Mouse (Mus musculus) forebrain, embryonic 14.5 days (tissue): ENCODE measurements around the gene Lmcd1. TPM values are rescaled to one million over a fixed set of nuclear protein-coding genes. Genes with fewer than 3 reads are reported as not detected.

Source experiments
- ATAC-seq: fragments of 200-750 bp; cut with Nextera tagmentation; 2 replicates; pipeline ENCODE4 v1.8.0; 2017; ENCODE audit warnings: mild to moderate bottlenecking, moderate library complexity
- DNase-seq: peaks from one replicate; pipeline ENCODE4 v3.0.0-alpha.2; 2015; ENCODE audit warnings: low spot score
- H3K27ac ChIP-seq: fragments of 300-500 bp; sonication (generic); 2 replicates; pipeline ENCODE4 v1.5.1; 2014; ENCODE audit warnings: low read depth, mild to moderate bottlenecking, control low read depth, low read length, moderate library complexity
- H3K27me3 ChIP-seq: fragments of 300-500 bp; sonication (generic); replicated peaks from 2 replicates; pipeline ENCODE4 v1.6.1; 2014; ENCODE audit warnings: low read length, control low read depth, mixed read lengths; ENCODE audit not compliant: control insufficient read depth, insufficient read depth
- H3K36me3 ChIP-seq: fragments of 300-500 bp; sonication (generic); 2 replicates; pipeline ENCODE4 v1.6.1; 2014; ENCODE audit warnings: low read length, control low read depth; ENCODE audit not compliant: control insufficient read depth, insufficient read depth
- H3K4me1 ChIP-seq: fragments of 300-500 bp; sonication (generic); 2 replicates; pipeline ENCODE4 v1.6.1; 2014; ENCODE audit warnings: antibody characterized with exemption, low read length, control low read depth; ENCODE audit not compliant: control insufficient read depth, insufficient read depth
- H3K4me2 ChIP-seq: fragments of 300-500 bp; sonication (generic); 2 replicates; pipeline ENCODE4 v1.6.1; 2014; ENCODE audit warnings: mild to moderate bottlenecking, control low read depth, low read length
- H3K4me3 ChIP-seq: fragments of 300-500 bp; sonication (generic); 2 replicates; pipeline ENCODE4 v1.5.1; 2014; ENCODE audit warnings: low read depth, low read length, control low read depth
- H3K9ac ChIP-seq: fragments of 300-500 bp; sonication (generic); 2 replicates; pipeline ENCODE4 v1.6.1; 2014; ENCODE audit warnings: mild to moderate bottlenecking, low read length, control low read depth, moderate library complexity
- H3K9me3 ChIP-seq: fragments of 300-500 bp; sonication (generic); replicated peaks from 2 replicates; pipeline ENCODE4 v1.6.1; 2016; ENCODE audit warnings: low read length, control low read depth, mixed read lengths; ENCODE audit not compliant: control insufficient read depth
- WGBS: fragments of 180-500 bp; shearing (Covaris S2); extraction: QIAGEN DNeasy Blood & Tissue Kit; methylation state at CpG from one replicate; pipeline ENCODE4 v1.1.7; 2014; 5-methylcytosine and 5-hydroxymethylcytosine counted together
- polyA plus RNA-seq: library from polyadenylated mRNA; unstranded; fragments of >200 nt; fragmentation: Nextera tagmentation; extraction: Ambion mirVana; gene quantifications from 2 replicates; pipeline ENCODE4 v1.2.1, GENCODE M21; 2014

Gene Lmcd1
- polyA plus RNA-seq, 1 experiment from 2014 or later = 16.7 TPM

DNA sequence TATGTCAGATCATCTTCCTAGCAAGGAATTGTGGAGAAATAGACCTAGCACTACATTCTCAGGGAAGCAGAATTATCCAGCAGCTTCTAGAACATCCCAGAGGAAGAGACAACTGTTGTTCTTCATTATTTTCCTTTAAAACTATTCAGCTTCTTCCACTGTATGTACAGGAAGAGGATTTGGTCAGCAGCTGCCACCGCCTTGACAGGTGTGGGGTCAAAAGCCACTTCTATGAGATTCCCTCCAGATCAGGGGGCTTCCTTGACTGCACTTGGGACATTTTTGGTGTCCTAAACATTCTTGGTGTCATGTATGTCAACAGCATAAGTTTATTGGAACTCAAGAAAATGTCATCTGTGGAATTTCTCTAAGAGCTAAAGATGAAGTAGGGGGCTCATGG lies 5.2 kb downstream of the Lmcd1 start:
- peaks cover 14% of the 10 kb centered on the region for H3K4me1 ChIP-seq
- H3K9ac ChIP-seq = no peak overlapping the region
- no peaks in the 10 kb centered on the region for H3K9me3 ChIP-seq
- DNase-seq (no peak), ATAC-seq (no peak)
- H3K27ac ChIP-seq = no peak overlapping the region
- 94% methylated on average over 1 of the region's 1 CpGs for WGBS
- no peaks in the 10 kb centered on the region for H3K27me3 ChIP-seq
- no peak overlapping the region for H3K4me3 ChIP-seq
- no peaks in the 10 kb centered on the region for H3K36me3 ChIP-seq
- no peak overlapping the region for H3K4me2 ChIP-seq

DNA sequence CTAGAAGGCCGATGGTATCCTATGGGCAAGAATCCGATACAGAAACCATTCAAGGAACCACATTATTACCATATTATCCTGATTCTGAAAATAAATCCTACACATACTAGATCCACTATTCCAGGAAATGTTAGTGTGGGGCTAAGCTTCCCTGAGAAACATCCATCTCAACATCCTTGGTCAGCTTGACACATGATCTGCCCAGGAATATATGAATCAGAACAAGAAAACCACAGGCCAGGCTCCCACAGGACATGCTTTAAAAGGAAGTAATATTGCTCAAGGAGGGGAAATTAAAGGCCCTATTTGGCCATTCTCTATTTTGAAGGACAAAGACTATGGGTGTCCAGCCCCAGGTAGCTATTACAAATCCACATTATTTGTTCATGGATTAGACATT lies 6.6 kb downstream of the Lmcd1 start:
- ATAC-seq (no peak), DNase-seq (no peak)
- H3K9ac ChIP-seq = no peak overlapping the region
- H3K4me2 ChIP-seq = no peak overlapping the region
- H3K36me3 ChIP-seq = no peaks in the 10 kb centered on the region
- H3K27me3 ChIP-seq = no peaks in the 10 kb centered on the region
- H3K27ac ChIP-seq = no peak overlapping the region
- H3K9me3 ChIP-seq = no peaks in the 10 kb centered on the region
- WGBS = 98% methylated on average over 2 of the region's 2 CpGs
- no peak overlapping the region for H3K4me3 ChIP-seq
- 0 out of 2 replicates have a peak, but pooled peaks cover 2% of the 10 kb centered on the region for H3K4me1 ChIP-seq

DNA sequence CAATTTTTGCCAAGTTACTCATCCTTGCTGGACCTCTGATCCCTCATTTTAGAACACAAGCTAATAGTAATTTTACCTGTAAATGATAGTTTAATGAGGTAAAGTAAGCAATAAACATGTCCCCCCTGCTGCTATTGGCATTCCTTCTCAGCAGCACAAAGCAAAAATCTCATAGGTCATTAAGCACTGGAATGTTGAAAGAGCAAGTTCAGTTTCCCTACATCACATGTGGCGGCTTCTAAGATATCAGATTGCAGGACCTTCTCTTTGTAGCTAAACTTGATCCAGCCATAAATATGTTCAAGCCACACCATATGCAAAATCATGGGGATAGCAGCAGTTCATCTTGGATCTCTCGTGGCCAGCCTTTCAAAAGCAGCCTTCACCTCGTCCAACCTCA lies 7.4 kb downstream of the Lmcd1 start:
- H3K4me3 ChIP-seq = no peak overlapping the region
- no peak overlapping the region for H3K9ac ChIP-seq
- ATAC-seq (no peak), DNase-seq (no peak)
- H3K4me2 ChIP-seq = no peak overlapping the region
- no peak overlapping the region for H3K27ac ChIP-seq
- no peaks in the 10 kb centered on the region for H3K4me1 ChIP-seq
- no peaks in the 10 kb centered on the region for H3K36me3 ChIP-seq
- WGBS = 69% methylated on average over 3 of the region's 3 CpGs
- no peaks in the 10 kb centered on the region for H3K27me3 ChIP-seq
- no peaks in the 10 kb centered on the region for H3K9me3 ChIP-seq

DNA sequence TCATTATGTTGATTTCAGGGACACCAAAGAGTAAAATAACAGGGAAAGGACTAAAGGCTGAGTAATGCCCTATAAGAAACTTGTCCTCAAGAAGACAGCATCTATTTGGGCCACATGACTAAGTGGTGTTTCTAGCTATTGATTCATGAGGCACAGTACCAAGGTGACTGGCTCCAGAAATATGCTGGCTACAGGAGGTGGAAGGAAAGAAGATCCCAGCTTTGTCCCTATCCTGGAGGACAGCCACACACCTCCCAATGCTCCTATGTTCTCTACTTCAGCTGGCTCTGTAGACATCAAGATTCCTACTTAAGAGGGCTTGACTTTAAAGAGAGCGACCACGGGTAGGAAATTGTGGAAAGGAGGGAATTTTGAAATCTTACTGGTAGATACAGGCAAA lies 8.4 kb downstream of the Lmcd1 start:
- H3K4me1 ChIP-seq = no peaks in the 10 kb centered on the region
- ATAC-seq = no peak
- no peak overlapping the region for H3K9ac ChIP-seq
- H3K27ac ChIP-seq = no peak overlapping the region
- no peaks in the 10 kb centered on the region for H3K36me3 ChIP-seq
- H3K27me3 ChIP-seq = no peaks in the 10 kb centered on the region
- H3K4me3 ChIP-seq = no peak overlapping the region
- 95% methylated on average over 2 of the region's 2 CpGs for WGBS
- H3K9me3 ChIP-seq = no peaks in the 10 kb centered on the region
- H3K4me2 ChIP-seq = no peak overlapping the region
- DNase-seq = no peak

GRCm38 (mm10) chr6:112284087-112284486 lies 10.5 kb downstream of the Lmcd1 start:
- 89% methylated on average over 2 of the region's 2 CpGs for WGBS
- no peak overlapping the region for H3K27ac ChIP-seq
- ATAC-seq = no peak
- no peaks in the 10 kb centered on the region for H3K36me3 ChIP-seq
- no peak overlapping the region for H3K4me2 ChIP-seq
- H3K9me3 ChIP-seq = no peaks in the 10 kb centered on the region
- DNase-seq = no peak
- no peaks in the 10 kb centered on the region for H3K27me3 ChIP-seq
- no peaks in the 10 kb centered on the region for H3K4me1 ChIP-seq
- no peak overlapping the region for H3K9ac ChIP-seq
- H3K4me3 ChIP-seq = no peak overlapping the region

GRCm38 (mm10) chr6:112287671-112288070 lies 14.1 kb downstream of the Lmcd1 start:
- Histone ChIP-seq H3K4me2 (no peak overlapping the region), H3K27ac (no peak overlapping the region), H3K27me3 (no peaks in the 10 kb centered on the region), H3K9me3 (no peaks in the 10 kb centered on the region), H3K9ac (no peak overlapping the region), H3K4me1 (no peaks in the 10 kb centered on the region), H3K4me3 (no peak overlapping the region), H3K36me3 (no peaks in the 10 kb centered on the region)
- ATAC-seq (no peak), DNase-seq (no peak)
- WGBS = 92% methylated on average over 9 of the region's 9 CpGs

DNA sequence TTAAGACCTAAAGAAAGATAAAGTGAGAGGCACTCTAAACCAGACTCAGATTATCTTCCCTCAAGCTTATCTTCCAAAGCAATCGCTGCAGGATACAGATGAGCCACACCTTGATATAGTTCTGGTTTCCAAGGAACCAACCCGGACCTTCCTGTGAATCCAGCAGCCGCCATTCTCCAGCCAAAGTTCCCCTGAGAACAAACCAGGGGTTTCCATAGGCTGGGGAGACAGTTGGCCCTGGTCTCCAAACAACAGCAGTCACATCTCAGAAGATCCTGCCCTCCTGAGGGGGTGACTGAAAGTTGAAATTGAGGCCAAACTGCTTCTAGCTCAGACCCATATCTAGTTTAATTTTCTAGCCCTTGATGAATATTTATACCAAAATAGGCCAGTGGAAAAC lies 14.7 kb downstream of the Lmcd1 start:
- Histone ChIP-seq H3K4me3 (no peak overlapping the region), H3K9ac (no peak overlapping the region), H3K4me2 (no peak overlapping the region), H3K27ac (no peak overlapping the region), H3K27me3 (no peaks in the 10 kb centered on the region), H3K9me3 (no peaks in the 10 kb centered on the region), H3K36me3 (no peaks in the 10 kb centered on the region), H3K4me1 (no peaks in the 10 kb centered on the region)
- ATAC-seq (no peak), DNase-seq (no peak)
- WGBS = 92% methylated on average over 3 of the region's 3 CpGs

- ATAC-seq (no peak), DNase-seq (no peak)
- H3K4me2 ChIP-seq = no peak overlapping the region
- H3K9me3 ChIP-seq = no peaks in the 10 kb centered on the region
- H3K27me3 ChIP-seq = no peaks in the 10 kb centered on the region
- H3K9ac ChIP-seq = no peak overlapping the region
- H3K27ac ChIP-seq = no peak overlapping the region
- no peaks in the 10 kb centered on the region for H3K36me3 ChIP-seq
- H3K4me1 ChIP-seq = no peaks in the 10 kb centered on the region
- no peak overlapping the region for H3K4me3 ChIP-seq
- WGBS = 87% methylated on average over 4 of the region's 4 CpGs
Observed at GRCm38 (mm10) chr6:112291146-112291545, 17.6 kb downstream of the Lmcd1 start.

- Histone ChIP-seq H3K4me2 (no peak overlapping the region), H3K27me3 (no peaks in the 10 kb centered on the region), H3K9me3 (no peaks in the 10 kb centered on the region), H3K36me3 (no peaks in the 10 kb centered on the region), H3K27ac (no peak overlapping the region), H3K4me1 (no peaks in the 10 kb centered on the region), H3K9ac (no peak overlapping the region), H3K4me3 (no peak overlapping the region)
- DNase-seq = no peak
- 79% methylated on average over 5 of the region's 5 CpGs for WGBS
- no peak for ATAC-seq
Observed at GRCm38 (mm10) chr6:112293320-112293719, 19.8 kb downstream of the Lmcd1 start.

- WGBS = 75% methylated on average over 3 of the region's 3 CpGs
- no peaks in the 10 kb centered on the region for H3K4me1 ChIP-seq
- H3K27me3 ChIP-seq = no peaks in the 10 kb centered on the region
- H3K9me3 ChIP-seq = no peaks in the 10 kb centered on the region
- DNase-seq (no peak), ATAC-seq (no peak)
- no peaks in the 10 kb centered on the region for H3K36me3 ChIP-seq
- H3K27ac ChIP-seq = no peak overlapping the region
- no peak overlapping the region for H3K4me2 ChIP-seq
- H3K9ac ChIP-seq = no peak overlapping the region
- H3K4me3 ChIP-seq = no peak overlapping the region
Observed at GRCm38 (mm10) chr6:112295269-112295668, 21.7 kb downstream of the Lmcd1 start.
